Mouse (Mus musculus): ENCODE measurements around the gene Crhr1.
A peak's percentile ranks its signal among the peaks of the same experiment; 100 is the strongest.
"Not testable (repeated sequence)": the region's sequence is repeated elsewhere in the genome, so short reads cannot be mapped to it uniquely, and the experiment has no call there.

Gene Crhr1

GRCm38 (mm10) chr11:104195791-104196190 lies 63.1 kb downstream of the Crhr1 start:
- peak; percentile 70 for DNase-seq (ENCODE audit: low spot score)

DNA sequence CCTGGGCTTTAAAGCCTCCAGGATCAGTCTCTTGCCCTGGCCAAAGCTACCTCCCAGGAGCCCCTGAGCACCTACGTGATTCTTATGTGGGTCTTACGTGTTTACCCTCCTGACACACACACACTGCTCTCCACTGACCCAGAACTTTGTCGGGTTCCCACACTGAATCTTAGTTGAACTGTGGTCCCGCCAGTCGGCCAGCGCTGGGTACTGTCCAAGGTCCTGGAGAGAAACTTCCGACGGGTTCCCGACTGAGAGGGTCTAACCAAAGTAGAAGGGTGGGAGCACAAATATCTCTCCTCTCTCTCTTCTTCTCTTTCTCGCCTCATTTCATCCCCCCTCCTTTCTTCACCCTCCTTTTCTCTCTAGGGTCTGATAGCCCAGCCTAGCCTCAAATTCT lies 65.2 kb downstream of the Crhr1 start:
- DNase-seq (ENCODE audit: low spot score), result peak; percentile 52

DNA sequence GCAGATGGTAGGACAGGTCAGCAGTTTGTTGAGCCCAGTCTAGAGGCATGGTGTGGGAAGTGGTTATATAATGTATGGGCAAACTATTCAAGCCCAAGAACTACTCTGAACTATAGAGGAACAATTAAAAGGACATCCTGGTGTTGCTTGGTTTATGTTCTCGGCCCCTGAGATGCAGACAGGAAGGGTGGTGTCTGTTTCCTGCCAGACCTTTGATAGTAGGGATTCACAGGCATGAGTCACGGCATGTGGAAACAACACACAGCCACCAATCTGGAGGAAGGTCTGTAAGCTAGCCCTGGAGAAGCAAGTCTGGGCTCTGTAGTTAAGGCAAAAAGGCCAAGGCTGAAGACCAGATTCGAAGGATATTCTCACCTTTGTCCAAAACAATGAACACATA lies 70.6 kb downstream of the Crhr1 start:
- no peak for DNase-seq (ENCODE audit: low spot score)

DNA sequence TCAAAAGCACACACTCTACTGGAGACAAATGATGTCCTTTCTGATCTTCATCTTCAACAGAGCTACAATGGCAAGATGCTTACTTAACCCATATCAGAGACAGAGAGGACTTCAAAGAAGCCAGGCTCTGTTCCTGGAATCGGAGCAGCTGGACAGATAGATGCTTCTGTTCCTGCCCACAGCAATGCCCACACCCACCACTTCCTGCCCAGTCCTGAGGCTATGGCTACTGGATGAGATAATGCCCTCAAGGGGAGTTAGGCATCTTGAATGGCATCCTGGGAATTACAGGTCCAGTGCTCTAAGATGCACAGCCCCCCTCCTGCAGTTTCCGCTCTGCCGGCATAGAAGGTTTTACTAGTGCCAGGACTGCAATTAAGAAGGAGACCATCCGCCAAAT lies 73.9 kb downstream of the Crhr1 start:
- DNase-seq (ENCODE audit: low spot score), result no peak

DNA sequence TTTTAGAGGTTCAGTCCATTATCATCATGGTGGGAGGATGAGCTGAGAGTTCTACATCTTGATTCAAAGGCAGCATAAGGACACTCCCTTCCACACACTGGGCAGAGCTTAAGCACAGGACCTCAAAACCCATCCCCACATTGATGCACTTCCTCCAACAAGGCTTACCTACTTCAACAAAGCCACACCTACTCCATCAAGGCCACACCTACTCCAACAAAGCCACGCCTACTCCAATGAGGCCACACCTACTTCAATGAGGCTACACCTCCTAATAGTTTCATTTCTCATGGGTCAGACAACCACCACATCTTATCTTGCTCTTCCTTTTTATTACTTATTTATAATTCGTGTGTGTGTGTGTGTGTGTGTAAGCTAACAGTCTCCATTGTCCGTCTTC lies 76.4 kb downstream of the Crhr1 start:
- no peak for DNase-seq (ENCODE audit: low spot score)

DNA sequence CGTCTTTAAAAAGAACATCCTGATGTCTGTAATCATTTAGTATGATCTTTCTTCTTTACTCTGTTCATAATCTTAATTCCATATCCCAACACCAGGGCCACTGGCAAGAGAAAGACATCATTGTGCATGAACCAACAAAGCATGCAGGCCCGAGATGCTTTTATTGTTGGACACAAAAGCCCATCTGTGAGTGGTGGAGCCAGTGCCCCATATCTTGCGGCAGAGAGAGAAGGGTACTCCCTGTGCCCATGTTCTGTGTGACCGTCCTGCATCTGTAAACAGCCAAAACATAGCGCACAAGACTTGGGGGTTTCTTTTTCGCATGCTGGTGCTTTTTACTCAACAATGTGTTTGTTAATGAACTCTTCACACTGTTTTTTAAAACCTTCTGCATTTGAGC lies 78.6 kb downstream of the Crhr1 start:
- no peak for DNase-seq (ENCODE audit: low spot score)

GRCm38 (mm10) chr11:104214128-104214527 lies 81.5 kb downstream of the Crhr1 start:
- not testable (repeated sequence) for DNase-seq (ENCODE audit: low spot score)

GRCm38 (mm10) chr11:104218075-104218474 lies 85.4 kb downstream of the Crhr1 start:
- DNase-seq (ENCODE audit: low spot score), result no peak

DNA sequence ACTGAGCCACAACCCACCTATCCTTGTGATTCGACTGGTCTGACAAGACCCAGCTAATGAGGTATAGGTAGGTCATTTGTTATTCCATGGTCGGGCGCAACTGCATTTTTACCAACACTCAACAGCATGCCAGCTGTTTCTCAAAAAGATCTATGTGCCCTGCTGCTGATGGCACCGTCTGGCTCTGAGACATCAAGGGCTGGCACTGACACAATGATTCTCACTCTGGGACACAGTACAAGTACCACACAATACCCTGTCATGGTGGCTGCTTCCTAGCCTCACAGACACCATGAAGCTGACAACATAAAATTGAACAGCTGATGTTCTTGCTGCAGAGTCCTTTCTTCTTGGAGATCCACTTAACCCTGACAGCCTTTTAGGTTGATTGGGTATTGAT lies 87.6 kb downstream of the Crhr1 start:
- no peak for DNase-seq (ENCODE audit: low spot score)

DNA sequence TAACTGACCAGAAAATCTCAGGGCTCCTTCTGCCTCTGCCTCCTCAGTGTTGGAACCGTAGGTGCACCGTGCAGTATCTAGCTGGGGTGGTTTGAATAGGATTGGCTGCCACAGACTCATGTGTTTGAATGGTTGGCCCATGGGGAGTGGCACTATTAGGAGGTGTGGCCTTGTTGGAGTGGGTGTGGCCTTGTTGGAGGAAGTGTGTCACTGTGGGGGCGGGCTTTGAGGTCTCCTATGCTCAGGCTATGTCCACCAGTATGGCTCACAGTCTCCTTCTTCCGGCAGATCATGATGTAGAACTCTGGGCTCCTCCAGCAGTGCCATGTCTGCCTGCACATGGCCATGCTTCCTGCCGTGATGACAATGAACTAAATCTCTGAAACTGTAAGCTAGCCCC lies 89.1 kb downstream of the Crhr1 start:
- no peak for DNase-seq (ENCODE audit: low spot score)

DNA sequence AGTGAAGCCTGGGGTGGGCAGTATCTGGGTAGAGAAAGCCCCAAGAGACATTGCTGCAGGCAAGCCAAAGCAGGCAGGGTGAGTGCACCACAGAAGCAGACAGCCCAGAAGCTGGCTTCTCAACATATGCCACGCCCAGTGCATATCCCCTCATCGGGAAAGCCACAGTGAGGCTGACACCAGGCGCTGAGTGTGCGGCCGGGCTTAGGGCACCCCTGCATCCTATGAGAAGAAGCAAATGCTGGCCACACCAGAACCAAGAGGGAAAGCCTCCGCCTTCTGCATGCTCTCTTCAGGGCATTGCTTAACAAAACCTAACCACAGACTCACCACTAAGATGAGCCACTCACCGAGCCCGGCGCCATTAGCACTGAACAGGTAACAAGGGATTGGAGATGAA lies 90.6 kb downstream of the Crhr1 start:
- DNase-seq (ENCODE audit: low spot score), result no peak

All from ovary, postnatal 14 days (tissue).